Mouse (Mus musculus) G1E (cell line): Measurements from ENCODE around the gene Prdm16.

Source experiments
- CTCF ChIP-seq: IDR thresholded peaks from 2 replicates; pipeline ENCODE4 v1.5.1; 2012; ENCODE audit warnings: low read depth, low read length, inconsistent platforms, mixed read lengths
- POLR2AphosphoS5 ChIP-seq: IDR thresholded peaks from 2 replicates; pipeline ENCODE4 v1.6.1; 2012; ENCODE audit warnings: low read depth, low read length, inconsistent platforms; ENCODE audit not compliant: insufficient replicate concordance
- TAL1 ChIP-seq: conservative IDR thresholded peaks from 2 replicates; pipeline ENCODE4 v1.6.1; 2012; ENCODE audit warnings: low read depth, low read length, inconsistent platforms, mixed read lengths

DNA sequence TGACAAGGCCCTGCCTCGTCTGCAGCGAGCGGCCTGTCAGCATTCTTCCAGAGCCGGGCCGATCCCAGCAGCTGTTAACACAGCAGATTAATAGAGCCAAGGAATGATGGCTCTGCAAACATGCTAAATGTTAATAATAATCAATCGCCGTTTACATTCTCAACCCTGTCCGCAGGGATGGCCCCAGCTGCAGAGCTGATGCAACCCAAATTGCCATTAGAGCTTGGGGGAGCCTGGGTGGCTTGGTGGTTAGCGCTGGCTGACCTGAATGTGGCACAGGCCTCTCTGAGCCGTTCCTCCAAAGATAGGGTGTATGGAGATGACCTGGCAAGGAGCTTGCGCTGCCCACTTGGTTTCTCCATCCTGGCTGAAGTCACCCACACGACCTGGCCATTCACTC, 97.0 kb downstream of the Prdm16 start:
- no peak for TF ChIP-seq CTCF
- no peak for TF ChIP-seq POLR2AphosphoS5
- no peak for TF ChIP-seq TAL1
